Mouse (Mus musculus) heart, postnatal 36 days (tissue): ENCODE measurements at regions not wholly inside any gene's neighbourhood (a gene's known extent, or its start where the extent isn't known, plus 50 kb on each side); places are given as distances from the start of the nearest gene placed in this dataset.

Experiments used
- DNase-seq, 2 experiments: peaks; one replicate each; pipeline ENCODE4 v3.0.0; 2021 to 2022
- intact Hi-C: fragments of 180-260 bp; cut with DNase I; formaldehyde crosslinking; loops from one replicate; pipeline ENCODE4 v1.15.1; 2025

GRCm38 (mm10) chr17:15311822-15312221 is 64.8 kb downstream of the Dll1 start:
- no peak for DNase-seq
- intact Hi-C loops: no loop called here

- no peak for DNase-seq
- intact Hi-C loops: no loop called here
Observed at GRCm38 (mm10) chr17:15310465-15310864, 66.2 kb downstream of the Dll1 start.

GRCm38 (mm10) chr17:15302110-15302509 is 74.6 kb downstream of the Dll1 start:
- intact Hi-C loops: no loop called here
- DNase-seq: no peak

- DNase-seq: no peak
- intact Hi-C loops: loop anchor here (2.0 kb wide), 1 partner anchor 73 kb away; no protein-coding TSS in a partner anchor
Observed at GRCm38 (mm10) chr17:15299743-15300371, 76.8 kb downstream of the Dll1 start.

GRCm38 (mm10) chr17:15294165-15294585 is 82.5 kb downstream of the Dll1 start:
- intact Hi-C loops: no loop called here

GRCm38 (mm10) chr17:15292490-15293070 is 84.1 kb downstream of the Dll1 start:
- no peak for DNase-seq
- intact Hi-C loops: no loop called here

More at GRCm38 (mm10) chr17:15294165-15294585, 82.5 kb downstream of the Dll1 start:
- no peak for DNase-seq

- DNase-seq: no peak
- intact Hi-C loops: no loop called here
Observed at GRCm38 (mm10) chr17:15291626-15292025, 85.0 kb downstream of the Dll1 start.

GRCm38 (mm10) chr17:15290326-15290725 is 86.3 kb downstream of the Dll1 start:
- intact Hi-C loops: no loop called here
- DNase-seq: no peak

- intact Hi-C loops: loop anchor here (5.0 kb wide), 1 partner anchor 222 kb away; no protein-coding TSS in a partner anchor
- no peak for DNase-seq
Observed at GRCm38 (mm10) chr17:15289062-15289461, 87.6 kb downstream of the Dll1 start.

- DNase-seq: no peak
- intact Hi-C loops: loop anchor here (5.0 kb wide), 1 partner anchor 221 kb away; no protein-coding TSS in a partner anchor
Observed at GRCm38 (mm10) chr17:15288640-15289039, 88.0 kb downstream of the Dll1 start.

GRCm38 (mm10) chr17:15286596-15286995 is 90.1 kb downstream of the Dll1 start:
- intact Hi-C loops: loop anchor here (5.0 kb wide), 1 partner anchor 219 kb away; no protein-coding TSS in a partner anchor
- DNase-seq: no peak

- intact Hi-C loops: loop anchor here (5.0 kb wide), 1 partner anchor 218 kb away; no protein-coding TSS in a partner anchor
- peak; percentile 60 for DNase-seq
Observed at GRCm38 (mm10) chr17:15285399-15286043, 91.2 kb downstream of the Dll1 start.

- intact Hi-C loops: no loop called here
- DNase-seq: no peak
Observed at GRCm38 (mm10) chr17:15269905-15270304, 106.8 kb downstream of the Dll1 start.

GRCm38 (mm10) chr17:15269056-15269612 is 107.5 kb downstream of the Dll1 start:
- DNase-seq: no peak
- intact Hi-C loops: no loop called here

- intact Hi-C loops: no loop called here
- no peak for DNase-seq
Observed at GRCm38 (mm10) chr17:15267721-15268120, 109.0 kb downstream of the Dll1 start.

- intact Hi-C loops: no loop called here
- no peak for DNase-seq
Observed at GRCm38 (mm10) chr17:15259427-15260101, 117.1 kb downstream of the Dll1 start.

- intact Hi-C loops: no loop called here
Observed at GRCm38 (mm10) chr17:15255874-15256273, 120.8 kb downstream of the Dll1 start.

GRCm38 (mm10) chr17:15253785-15254184 is 122.9 kb downstream of the Dll1 start:
- intact Hi-C loops: no loop called here
- DNase-seq: no peak

More at GRCm38 (mm10) chr17:15255874-15256273, 120.8 kb downstream of the Dll1 start:
- DNase-seq: no peak

- DNase-seq: no peak
- intact Hi-C loops: no loop called here
Observed at GRCm38 (mm10) chr17:15253271-15253670, 123.4 kb downstream of the Dll1 start.

GRCm38 (mm10) chr17:15252187-15252586 is 124.5 kb downstream of the Dll1 start:
- no peak for DNase-seq
- intact Hi-C loops: no loop called here

- intact Hi-C loops: no loop called here
- DNase-seq: no peak
Observed at GRCm38 (mm10) chr17:15251641-15252040, 125.0 kb downstream of the Dll1 start.
